Mouse (Mus musculus) layer of hippocampus, postnatal 14 days (tissue): ENCODE measurements at regions not wholly inside any gene's neighbourhood (a gene's known extent, or its start where the extent isn't known, plus 50 kb on each side); places are given as distances from the start of the nearest gene placed in this dataset.

Experiments used
- DNase-seq, 2 experiments: peaks; one replicate each; pipeline ENCODE4 v3.0.0; 2021 to 2022; ENCODE audit warnings: low spot score in 2 of 2, mixed read lengths in 1 of 2

- DNase-seq = peak in 1 of 2 experiments; percentile 24
Observed at GRCm38 (mm10) chr13:106562161-106562560, 374.6 kb downstream of the Ipo11 start.

GRCm38 (mm10) chr13:106525406-106526206 lies 411.2 kb downstream of the Ipo11 start:
- peak in 1 of 2 experiments; percentile 52 for DNase-seq

GRCm38 (mm10) chr13:106514510-106515169 lies 422.1 kb downstream of the Ipo11 start:
- no peak for DNase-seq

- no peak for DNase-seq
Observed at GRCm38 (mm10) chr13:106513669-106514068, 423.1 kb downstream of the Ipo11 start.

- no peak for DNase-seq
Observed at GRCm38 (mm10) chr13:106510435-106510834, 426.3 kb downstream of the Ipo11 start.

- peak in 1 of 2 experiments; percentile 7 for DNase-seq
Observed at GRCm38 (mm10) chr13:106501273-106501672, 435.5 kb downstream of the Ipo11 start.

GRCm38 (mm10) chr13:106471264-106471663 lies 465.5 kb downstream of the Ipo11 start:
- DNase-seq = no peak

GRCm38 (mm10) chr13:106454366-106454927 lies 482.3 kb downstream of the Ipo11 start:
- no peak for DNase-seq

- no peak for DNase-seq
Observed at GRCm38 (mm10) chr13:106432165-106432564, 504.6 kb downstream of the Ipo11 start.

- DNase-seq = peak in 1 of 2 experiments; percentile 62
Observed at GRCm38 (mm10) chr13:106406608-106407038, 530.1 kb downstream of the Ipo11 start.

GRCm38 (mm10) chr13:106392642-106393041 lies 544.1 kb downstream of the Ipo11 start:
- DNase-seq = no peak

GRCm38 (mm10) chr13:106388634-106389033 lies 548.1 kb downstream of the Ipo11 start:
- DNase-seq = no peak

- DNase-seq = no peak
Observed at GRCm38 (mm10) chr13:106367589-106367988, 569.2 kb downstream of the Ipo11 start.

- no peak for DNase-seq
Observed at GRCm38 (mm10) chr13:106352614-106353409, 583.9 kb downstream of the Ipo11 start.

- no peak for DNase-seq
Observed at GRCm38 (mm10) chr13:106332025-106332424, 604.7 kb downstream of the Ipo11 start.

- DNase-seq = peak; percentile 7 to 32
Observed at GRCm38 (mm10) chr13:106318980-106319379, 617.8 kb downstream of the Ipo11 start.

- no peak for DNase-seq
Observed at GRCm38 (mm10) chr13:106318476-106318875, 618.3 kb downstream of the Ipo11 start.

GRCm38 (mm10) chr13:106317300-106317699 lies 619.5 kb downstream of the Ipo11 start:
- DNase-seq = no peak

GRCm38 (mm10) chr13:106281181-106281580 lies 655.6 kb downstream of the Ipo11 start:
- DNase-seq = no peak

GRCm38 (mm10) chr13:106259874-106260273 lies 676.9 kb downstream of the Ipo11 start:
- DNase-seq = no peak
